Mouse (Mus musculus) yolk sac, embryonic 10.5 days (tissue): Measurements from ENCODE around the gene Clybl.

Experiments
- DNase-seq: peaks from one replicate; pipeline ENCODE4 v3.0.0-alpha.2; 2017; ENCODE audit warnings: low spot score

Clybl gene

DNA sequence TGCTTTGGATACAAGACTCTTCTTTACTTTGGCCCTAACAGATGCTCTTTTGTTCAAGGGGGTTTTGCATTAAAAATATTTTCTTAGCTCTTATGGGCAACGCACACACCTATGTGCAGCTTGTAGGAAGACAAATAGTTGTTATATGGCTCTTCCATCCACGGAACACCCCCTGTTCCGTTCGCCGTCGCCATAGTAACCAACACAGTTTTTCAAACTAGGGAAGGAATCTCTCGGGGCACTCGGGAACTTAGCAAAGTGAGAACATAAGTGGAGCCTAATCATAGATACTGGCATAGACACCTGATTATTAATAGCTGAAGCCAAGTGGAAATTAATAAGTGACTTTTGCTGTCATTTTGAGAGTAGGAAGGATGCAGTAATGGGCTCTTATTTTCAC lies 123.6 kb downstream of the Clybl start:
- no peak for DNase-seq

DNA sequence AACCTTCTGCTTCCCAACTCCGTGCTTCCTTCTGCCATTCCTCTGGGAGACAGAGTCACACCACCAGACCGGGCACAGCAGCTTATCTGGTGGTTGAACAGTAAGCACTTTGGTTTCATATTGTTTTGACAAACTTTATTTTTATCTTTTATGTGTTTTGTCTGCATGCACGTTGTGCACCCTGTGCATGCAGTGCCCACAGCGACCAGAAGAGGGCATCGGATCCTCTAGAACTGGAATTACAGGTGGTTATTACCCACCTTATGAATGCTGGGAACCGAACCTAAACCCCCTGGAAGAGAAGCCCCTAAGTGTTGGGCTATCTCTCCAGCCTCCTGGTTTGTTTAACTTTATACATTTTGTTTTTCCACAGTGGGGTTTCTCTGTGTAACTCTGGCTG lies 130.9 kb downstream of the Clybl start:
- no peak for DNase-seq

DNA sequence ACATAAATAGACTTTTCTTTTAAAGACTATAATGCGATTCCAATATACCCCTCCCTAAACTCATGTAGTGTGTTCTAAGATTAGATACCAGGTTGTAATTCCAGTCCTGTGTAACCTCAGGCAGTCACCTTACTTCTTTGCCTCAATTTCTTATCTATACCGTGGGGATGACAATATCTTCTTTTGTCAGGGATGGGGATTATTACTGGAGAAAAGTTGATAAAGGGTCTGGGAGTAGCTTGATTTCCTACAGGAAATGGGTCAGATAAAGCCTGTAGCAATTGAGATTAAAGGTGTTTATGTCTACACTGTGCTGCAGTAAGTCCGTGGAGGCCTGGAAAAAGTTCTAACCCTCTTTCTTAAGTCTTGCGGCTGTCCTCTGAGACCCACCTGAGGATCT lies 131.8 kb downstream of the Clybl start:
- DNase-seq: no peak

DNA sequence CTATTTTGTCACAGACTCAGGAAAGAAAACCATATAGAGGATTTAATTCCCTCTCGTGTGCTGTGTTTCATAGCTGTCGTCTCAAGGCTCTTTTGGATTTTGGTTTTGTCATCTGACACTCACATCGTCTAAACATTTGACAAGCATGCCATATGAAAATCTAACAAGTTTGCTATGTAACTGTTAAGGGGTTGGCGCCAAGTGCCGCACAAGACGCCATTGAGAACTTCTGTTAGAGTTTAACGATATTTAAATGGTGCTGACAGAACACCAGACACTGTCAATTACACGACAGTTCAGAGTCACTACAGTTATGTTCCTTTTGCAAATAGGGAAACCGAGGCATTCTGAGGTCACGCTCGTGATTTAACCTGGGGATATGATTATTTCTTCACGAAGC lies 134.2 kb downstream of the Clybl start:
- no peak for DNase-seq

DNA sequence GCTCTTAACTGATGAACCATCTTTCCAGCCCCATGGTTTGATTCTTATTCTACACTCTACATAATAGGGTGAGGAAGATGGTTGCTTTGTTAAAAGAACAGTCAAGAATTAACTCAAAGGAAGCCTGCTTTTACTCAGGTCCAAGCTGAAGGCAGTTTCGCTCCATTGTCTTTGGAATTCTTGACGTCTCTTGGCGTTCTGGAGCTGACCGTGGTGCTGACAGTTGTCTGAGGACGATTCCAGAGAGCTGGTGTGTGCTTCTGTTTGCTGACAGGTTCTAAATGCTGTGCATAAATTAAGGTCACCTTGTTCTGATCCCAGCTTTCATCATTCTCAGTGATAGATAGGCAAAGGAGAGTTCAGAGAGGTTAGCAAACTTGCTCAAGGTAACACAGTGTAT lies 140.6 kb downstream of the Clybl start:
- peak; percentile 20 for DNase-seq

DNA sequence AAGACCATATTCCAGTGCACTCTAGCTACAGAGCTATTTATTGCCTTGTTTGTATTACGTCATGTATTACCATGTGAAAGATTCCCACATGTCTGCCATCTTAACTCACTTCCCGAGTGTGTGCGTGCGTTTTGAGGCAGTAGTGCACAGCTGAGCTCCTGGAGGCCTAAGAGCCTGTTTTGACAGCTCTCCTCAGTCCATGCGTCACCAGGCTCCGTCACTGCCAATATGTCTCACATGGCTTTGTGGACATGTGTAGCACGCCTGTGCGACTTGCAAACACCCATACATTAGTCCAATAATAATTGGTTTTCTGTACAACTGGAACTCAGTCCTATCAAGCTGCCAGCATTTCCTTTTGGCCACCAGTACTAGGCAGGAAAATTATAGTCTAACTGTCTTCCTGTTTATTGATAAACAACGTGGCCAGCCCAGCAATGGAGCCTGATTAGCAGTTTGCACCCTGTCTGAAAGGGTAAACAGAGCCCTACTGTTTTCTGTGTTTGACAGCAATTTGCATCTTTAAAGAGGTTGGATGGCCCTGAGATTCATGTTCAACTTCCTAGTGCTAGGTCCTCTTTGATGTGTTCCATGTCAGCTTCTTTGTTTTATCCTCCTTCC lies 142.4 kb downstream of the Clybl start:
- no peak for DNase-seq

DNA sequence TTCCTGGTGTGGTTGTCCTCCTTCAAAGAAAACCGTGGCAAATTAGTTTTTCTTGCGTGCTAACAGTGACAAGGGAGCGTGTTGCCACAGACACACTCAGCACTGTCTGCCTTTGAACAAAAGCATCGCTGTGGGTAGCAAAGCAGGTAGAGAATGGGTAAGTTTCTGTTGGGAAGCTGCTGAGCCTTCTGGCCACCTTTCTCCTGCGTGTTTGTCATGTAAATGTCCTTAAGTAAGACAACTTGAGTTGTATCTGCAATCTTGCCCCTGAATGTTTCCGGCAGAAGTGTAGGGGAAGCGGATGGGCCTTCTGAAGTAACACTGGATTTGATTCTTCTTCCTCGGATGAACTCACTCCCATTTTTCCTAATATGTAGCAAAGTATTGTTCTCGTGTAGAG lies 148.6 kb downstream of the Clybl start:
- DNase-seq: no peak

DNA sequence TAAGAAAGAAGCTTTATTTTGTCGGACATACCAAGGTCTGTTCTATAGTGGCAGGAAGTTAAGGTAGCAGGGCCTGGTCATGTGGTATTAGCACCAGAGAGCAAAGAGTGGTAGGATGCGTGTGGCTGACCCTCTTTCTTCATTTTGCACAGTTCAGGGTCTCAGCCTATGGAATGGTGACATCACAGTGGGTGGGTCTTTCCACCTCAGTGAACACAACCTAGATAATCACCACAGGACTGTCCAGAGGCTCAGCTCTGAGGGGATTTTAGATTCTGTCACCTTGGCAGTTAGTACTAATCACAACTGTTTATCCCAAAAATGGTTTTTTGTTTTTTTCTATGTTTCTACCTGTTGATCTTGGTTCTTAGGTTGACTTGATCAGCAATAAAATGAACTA lies 149.2 kb downstream of the Clybl start:
- no peak for DNase-seq

DNA sequence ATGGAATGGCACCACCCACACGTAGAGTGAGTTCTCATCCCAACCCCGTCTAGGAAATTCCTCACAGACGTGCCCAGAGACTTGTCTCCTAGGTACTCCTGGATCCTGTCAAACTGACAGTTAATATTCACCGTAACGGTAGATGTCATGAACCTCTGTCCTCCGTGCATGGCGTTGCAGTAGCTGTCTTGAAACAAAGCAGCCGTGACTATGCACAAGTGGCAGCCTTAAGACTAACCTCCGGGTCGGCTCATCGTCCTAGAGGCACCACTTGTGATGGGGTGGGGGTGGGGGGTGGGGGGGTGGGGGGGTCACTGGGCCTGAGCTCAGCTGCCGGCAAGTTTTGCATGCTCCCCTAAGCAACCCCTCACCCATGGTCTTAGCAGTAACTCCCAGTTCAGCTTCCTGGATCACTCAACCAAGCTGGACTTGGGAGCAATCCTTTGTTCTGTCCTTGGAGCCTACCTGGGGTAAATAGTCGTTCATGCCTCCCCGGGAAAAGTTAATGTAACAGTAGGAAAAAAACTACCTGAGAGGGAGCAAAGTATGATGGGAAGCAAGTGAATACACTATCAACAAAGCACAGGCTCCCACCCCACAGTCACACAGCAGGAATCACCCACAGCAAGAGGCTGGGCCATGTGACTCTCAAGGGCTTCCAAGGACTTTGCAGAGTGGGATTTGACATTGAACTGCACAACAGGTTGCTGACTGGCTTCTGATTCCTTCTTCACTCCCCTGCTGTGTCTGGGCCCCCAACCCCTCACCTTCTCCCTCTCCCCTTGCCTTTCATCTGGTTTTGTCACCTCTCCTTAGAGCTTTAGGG lies 150.3 kb downstream of the Clybl start:
- DNase-seq: no peak

DNA sequence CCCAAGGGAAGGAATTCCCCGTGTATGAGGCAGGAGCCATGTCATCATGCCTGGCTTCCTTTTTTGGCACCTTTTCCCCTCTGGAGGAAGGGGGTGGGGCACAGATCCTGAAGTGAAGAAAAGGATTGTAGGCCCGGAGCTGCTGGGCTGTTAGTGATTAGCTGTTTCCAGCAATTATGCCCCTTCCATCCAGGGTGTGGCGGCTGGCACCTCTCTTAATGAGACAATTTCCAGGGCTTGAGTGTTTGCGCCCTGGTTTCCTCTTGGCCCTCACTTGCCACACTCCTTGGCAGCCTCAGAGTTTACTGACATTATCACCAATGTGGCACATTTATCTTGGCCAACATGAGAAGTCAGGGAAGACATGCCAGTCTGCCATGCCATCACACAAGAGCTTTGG lies 155.5 kb downstream of the Clybl start:
- no peak for DNase-seq

DNA sequence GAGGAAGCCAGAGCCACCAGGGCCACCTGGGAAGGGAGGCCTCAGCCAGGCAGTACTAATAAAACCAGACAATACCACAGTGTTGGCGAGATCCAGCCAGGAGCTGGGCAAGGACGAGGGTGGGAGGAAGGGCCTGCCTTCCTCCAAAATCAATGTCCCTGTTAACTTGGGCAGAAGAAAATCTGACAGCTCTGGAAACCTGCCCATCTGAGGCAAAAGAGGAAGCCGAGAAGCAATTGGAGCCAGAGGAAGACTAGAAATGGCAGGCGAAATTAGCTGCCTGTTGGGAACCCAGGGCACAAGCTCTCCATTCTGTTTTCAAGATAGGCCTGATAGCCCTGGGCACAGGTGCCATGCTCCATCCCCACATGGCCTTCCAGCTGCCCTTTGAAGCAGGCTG lies 157.3 kb downstream of the Clybl start:
- no peak for DNase-seq

DNA sequence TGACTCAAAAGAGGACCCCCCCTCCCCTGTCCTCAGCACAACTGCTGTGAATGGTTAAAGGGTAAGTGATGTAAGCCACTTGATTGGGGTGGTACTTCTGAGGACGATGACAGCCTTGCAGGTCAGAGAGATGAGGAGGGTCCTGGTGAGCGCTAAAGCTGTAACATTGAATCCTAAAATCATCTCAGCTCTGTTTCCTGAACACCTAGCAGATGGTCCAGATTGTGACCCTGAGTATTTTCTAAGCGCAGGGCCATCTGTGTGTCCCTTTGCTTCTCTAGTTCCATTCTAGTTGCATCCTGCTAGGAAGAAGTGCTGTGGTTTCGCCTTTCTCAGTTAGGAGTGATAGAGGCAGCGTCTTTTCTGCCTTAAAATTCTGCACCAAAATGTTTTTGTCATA lies 158.6 kb downstream of the Clybl start:
- no peak for DNase-seq

DNA sequence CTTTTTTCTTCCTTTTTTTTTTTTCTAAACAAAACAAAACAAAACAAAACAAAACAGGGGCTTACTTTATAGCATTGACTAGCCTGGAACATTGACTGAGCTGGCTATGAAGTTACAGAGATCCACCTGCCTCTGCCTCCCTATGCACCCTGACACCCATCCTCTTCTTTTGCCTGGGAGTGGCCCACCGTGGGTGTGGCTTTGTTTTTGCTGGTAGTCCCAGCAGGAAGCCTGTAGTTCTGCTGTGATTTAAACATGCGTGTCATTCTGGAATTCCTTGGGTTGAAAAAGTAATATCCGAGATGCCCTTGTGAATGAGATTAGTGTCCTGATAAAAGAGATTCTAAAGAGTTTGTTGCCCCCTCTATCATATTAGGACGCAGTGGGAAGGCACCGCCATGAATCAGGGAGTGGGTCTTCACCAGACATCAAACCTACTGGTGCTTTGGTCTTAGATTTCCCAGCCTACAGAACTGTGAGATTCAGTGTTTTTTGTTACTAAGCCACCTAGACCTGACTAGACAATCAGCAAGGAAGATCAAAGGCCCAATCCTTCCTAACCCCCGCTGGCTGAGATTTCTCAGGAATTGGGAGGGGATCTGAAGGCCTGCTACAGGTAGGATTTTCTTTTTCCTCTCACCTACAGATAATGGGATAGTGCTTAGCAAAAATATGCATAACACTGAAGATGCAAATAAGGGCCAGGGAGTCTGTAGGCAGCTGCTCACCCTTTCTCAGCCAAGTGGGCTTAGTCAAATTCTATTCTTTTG lies 160.3 kb downstream of the Clybl start:
- no peak for DNase-seq

DNA sequence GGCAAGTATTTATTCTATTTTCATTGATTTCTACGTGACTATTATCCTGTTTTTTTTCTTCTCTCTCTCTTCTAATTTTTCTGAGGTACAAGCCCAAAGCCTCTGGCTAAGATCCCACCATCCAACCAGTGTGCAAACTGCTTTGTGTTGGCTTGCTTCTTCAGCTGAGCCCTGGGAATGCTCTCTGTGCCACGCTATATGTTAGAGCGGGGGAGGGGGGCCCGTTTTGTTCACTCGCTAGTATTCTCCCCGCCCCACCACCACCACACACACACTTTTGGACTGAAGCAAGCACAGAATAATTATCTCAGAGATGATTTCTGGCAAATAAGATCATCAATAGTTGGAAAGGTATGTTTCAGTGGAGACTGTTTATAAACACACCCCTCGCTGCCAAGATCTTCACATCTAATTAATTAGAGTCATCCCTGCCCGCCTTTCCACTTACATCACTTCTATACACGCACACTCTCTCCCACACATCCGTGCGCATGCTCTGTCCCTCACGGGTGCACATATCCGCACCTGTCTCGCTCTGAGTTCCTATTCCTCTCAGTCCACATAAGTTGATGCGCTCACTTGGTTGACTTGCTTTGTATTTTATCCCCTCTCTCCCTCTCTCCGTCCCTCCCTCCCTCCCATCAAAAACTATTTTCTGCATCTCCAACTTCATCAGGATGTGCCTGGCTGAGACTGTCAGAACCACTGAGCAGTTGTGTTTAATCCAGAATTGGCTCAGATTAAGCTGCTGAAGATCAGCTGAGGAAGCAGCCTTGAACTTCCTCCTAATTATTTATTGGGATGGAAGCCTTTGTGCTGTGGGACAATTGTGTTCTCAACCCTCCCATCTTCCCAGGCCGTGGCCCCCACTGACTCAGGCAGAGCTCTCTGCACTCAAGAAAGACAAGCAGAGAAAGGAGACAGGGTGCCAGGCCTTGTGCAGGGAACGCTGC lies 163.0 kb downstream of the Clybl start:
- DNase-seq: no peak

DNA sequence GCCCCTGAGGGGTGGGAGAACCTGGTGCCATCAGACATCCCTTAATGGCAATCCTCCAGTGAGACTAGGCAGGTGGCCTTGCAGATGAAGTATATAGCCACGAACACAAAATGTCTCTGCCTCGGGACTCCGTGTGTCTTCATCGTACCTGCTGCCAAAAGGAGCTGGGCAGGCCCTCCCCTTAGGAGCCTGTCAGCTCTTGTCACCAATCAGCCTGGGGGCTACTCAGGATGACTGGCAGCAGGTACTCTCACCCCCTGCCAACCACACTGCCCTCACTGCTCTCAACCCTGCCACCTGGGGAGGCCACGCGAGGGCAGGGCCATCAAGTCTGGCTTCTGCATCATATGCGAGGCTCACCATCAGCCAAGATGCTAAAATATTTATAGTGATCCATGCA lies 166.6 kb downstream of the Clybl start:
- DNase-seq: no peak

DNA sequence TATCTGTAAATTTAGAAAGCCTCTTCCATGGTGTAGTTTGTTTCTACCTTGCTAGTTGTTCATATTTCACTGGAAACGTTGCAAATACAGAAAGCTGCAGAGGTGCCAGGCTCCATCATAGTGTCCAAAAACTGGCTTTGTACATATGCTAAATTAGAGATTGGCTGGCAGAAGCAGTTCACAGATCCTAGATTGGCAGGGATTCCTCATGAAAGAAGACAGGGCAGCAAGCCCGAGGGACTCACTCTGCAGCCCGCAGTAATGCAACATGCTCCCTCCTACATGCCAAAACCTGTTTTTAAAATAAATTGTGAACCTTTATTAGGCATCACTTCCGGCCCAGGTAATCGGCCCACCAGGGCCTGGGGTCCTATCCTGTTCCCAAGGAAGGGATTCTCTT lies 167.8 kb downstream of the Clybl start:
- no peak for DNase-seq

DNA sequence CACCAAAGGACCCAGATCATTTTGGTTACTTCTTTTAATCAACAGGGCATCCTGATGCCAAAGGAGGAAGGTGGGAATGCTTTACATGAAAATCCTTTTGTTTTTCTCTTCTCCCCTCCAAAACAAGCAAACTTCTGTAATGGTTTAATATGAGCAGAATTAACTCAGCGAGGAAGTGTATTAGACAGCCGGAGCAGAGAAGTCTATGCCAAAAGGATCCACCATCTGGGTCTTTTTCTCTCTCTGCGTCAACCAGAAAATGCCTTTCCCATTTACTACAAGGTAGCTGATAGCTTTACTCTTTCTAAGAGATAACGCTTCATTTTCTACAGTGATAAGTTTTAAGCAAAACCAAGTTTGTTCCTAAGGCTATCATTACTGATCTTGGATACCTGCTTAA lies 168.3 kb downstream of the Clybl start:
- DNase-seq: no peak

DNA sequence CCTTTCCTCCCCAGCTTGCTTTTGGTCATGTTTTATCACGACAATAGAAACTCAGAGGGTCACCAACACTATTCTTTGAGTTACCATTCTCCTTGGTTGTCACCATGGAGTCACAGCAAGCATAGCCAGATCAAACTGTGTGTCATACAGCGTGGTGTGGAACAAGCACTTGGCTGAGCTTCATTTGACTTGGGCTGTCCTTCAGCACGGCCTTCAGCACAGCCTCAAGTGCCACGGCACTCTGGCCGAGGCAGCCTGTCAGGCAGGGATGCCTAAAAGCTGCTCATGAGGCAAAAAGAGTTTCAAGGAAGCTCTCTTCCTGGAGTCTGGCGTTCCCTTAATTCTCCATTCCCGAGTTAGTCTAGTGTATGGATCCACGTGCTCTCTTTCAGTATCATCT lies 169.3 kb downstream of the Clybl start:
- DNase-seq: no peak

DNA sequence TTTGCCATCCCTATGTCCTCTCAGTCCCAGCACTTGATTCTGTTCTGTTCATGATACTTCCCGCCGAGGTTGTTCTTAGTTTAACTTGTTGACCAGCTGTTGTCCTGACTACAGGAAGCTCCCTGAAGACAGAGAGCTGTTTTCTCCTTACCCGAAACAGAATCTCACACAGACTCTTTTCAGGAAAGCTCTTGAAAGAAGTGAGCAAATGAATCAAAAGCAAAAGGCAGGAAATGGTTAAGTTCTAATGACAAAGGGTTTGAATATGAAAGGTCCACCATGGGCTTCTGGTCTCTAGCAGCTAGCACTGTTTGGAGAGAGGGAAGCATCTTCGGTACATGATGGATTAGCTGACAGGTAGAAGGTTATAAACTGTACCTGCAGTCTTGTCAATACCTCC lies 175.8 kb downstream of the Clybl start:
- DNase-seq: no peak

DNA sequence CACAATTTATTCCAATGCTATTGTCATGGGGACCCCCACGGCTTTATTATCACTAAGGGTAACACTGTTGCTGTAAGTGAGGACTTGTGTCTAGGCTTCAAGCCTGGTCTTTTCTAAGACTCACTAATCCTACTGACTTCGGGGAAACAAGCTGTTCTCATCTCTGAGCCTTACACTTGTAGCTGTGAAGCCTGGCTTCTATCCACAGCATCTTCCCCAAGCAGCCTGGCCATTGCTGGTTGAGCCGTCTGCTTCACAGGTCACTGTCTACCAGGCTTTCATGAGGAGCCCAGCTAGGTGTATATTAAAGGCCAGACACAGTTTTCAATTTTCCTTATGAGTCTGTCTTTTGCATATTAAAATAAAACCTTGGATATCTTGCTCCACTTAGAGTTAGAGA lies 177.1 kb downstream of the Clybl start:
- DNase-seq: no peak

DNA sequence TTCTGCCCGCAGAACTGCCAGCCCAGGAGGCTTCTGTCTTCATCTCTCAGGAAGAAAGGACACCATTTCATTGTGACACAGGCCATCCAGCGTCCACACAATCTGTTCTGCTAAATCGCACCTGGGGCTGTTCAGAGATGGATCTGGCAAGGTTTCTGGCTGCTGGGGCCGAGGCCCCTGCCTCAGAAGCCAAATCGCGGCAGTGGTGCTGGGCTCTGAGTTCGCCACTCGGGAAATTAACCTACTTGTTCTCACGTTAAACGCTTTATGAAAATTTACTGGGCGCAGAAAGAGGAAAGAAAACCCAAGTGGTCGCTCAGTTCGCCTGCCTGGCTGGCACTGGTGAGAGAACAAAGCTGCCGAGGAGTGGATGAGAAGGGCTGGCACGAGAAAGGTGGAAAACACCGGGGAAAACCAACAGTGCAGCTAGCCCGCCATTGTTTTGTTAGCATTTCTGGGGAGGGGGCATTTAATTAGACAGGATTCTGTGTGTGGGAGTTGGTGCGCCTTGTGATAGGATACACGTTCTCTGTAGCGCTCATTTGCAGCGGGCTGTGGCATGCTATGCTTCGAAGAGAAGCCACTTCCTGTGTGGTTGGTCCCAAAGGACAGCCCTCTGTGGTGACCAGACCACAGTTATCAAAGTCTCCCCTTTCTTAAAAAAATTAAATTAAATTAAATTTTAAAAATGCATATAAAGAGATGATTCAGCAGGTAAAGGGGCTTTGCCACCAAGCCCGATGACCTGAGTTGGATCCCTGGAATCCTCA lies 177.8 kb downstream of the Clybl start:
- no peak for DNase-seq
